Comparison of ENCODE assay signal across 24 mouse cellular contexts in genomic region chr13:102892783-102893182, GRCm38 (mm10).
DNase-seq lines count a peak whose midpoint lies in the region; ATAC-seq and TF ChIP-seq lines count a peak whose summit lies in the region.
"Had no signal": no experiment of that assay in that cellular context is flagged by ENCODE, and none has a peak within 500 bp of the region (broad histone marks: within the 10 kb centered on the region; RNA-seq: fewer than 3 reads in every experiment).

No protein-coding gene starts in this region.

- H3K9me3 ChIP-seq in forebrain, embryonic 16.5 days (ENCODE audit: control insufficient read depth, low read length): no peaks in the 10 kb centered on the region
- H3K9me3 ChIP-seq: embryonic facial prominence, embryonic 12.5 days; embryonic facial prominence, embryonic 15.5 days; heart, embryonic 15.5 days; hindbrain, embryonic 12.5 days; hindbrain, embryonic 15.5 days had no signal

- H3K4me3 ChIP-seq in gastrocnemius, adult 2 months: peak overlapping the region; percentile 50
- H3K4me3 ChIP-seq in layer of hippocampus, adult 2 months: no peak overlapping the region
- no peak overlapping the region for H3K4me3 ChIP-seq in forebrain, embryonic 16.5 days (replicated peaks; ENCODE audit: low read length)
- H3K4me3 ChIP-seq: embryonic facial prominence, embryonic 12.5 days; embryonic facial prominence, embryonic 15.5 days; heart, embryonic 15.5 days; hindbrain, embryonic 12.5 days; hindbrain, embryonic 15.5 days had no signal

- H3K27me3 ChIP-seq in splenic B cell, adult 2 months (ENCODE audit: control insufficient read depth, insufficient read depth, low read length, poor library complexity, severe bottlenecking): no peaks in the 10 kb centered on the region
- no peaks in the 10 kb centered on the region for H3K27me3 ChIP-seq in forebrain, embryonic 16.5 days (replicated peaks; ENCODE audit: control insufficient read depth, insufficient read depth, low read length)
- H3K27me3 ChIP-seq: embryonic facial prominence, embryonic 12.5 days; embryonic facial prominence, embryonic 15.5 days; heart, embryonic 15.5 days; hindbrain, embryonic 12.5 days; hindbrain, embryonic 15.5 days had no signal

- H3K9ac ChIP-seq in forebrain, embryonic 16.5 days (replicated peaks; ENCODE audit: low read depth, low read length): no peak overlapping the region
- H3K9ac ChIP-seq: embryonic facial prominence, embryonic 12.5 days; embryonic facial prominence, embryonic 15.5 days; heart, embryonic 15.5 days; hindbrain, embryonic 12.5 days; hindbrain, embryonic 15.5 days had no signal

- TF ChIP-seq CTCF in gastrocnemius, adult 2 months (IDR thresholded peaks at IDR 0.05): no peak
- TF ChIP-seq CTCF in layer of hippocampus, adult 2 months (conservative IDR thresholded peaks at IDR 0.05): no peak

- intact Hi-C loops in gastrocnemius, adult 2 months (cut with DNase I): no loop called here

- H3K4me1 ChIP-seq in forebrain, embryonic 16.5 days (replicated peaks; ENCODE audit: control insufficient read depth, insufficient read depth, low read length): peaks cover 19% of the 10 kb centered on the region; the same call in 1 of the 2 replicates

- H3K27ac ChIP-seq in gastrocnemius, adult 2 months: peak overlapping the region; percentile 83
- 0 out of 2 replicates have a peak overlapping the region, but pooled peaks have one; percentile 68 for H3K27ac ChIP-seq in layer of hippocampus, adult 2 months
- H3K27ac ChIP-seq in forebrain, embryonic 16.5 days (ENCODE audit: low read length): no peak overlapping the region
- H3K27ac ChIP-seq: embryonic facial prominence, embryonic 12.5 days; embryonic facial prominence, embryonic 15.5 days; heart, embryonic 15.5 days; hindbrain, embryonic 12.5 days; hindbrain, embryonic 15.5 days had no signal

- 93% methylated on average over 3 of the region's 3 CpGs for WGBS in forebrain, embryonic 16.5 days

- H3K36me3 ChIP-seq in splenic B cell, adult 2 months (ENCODE audit: control insufficient read depth, insufficient read depth, low read length, poor library complexity, severe bottlenecking): no peaks in the 10 kb centered on the region
- no peaks in the 10 kb centered on the region for H3K36me3 ChIP-seq in forebrain, embryonic 16.5 days (ENCODE audit: control insufficient read depth, insufficient read depth)
- H3K36me3 ChIP-seq: embryonic facial prominence, embryonic 12.5 days; embryonic facial prominence, embryonic 15.5 days; heart, embryonic 15.5 days; hindbrain, embryonic 12.5 days; hindbrain, embryonic 15.5 days had no signal

- DNase-seq in gastrocnemius, adult 2 months: no peak
- DNase-seq in gastrocnemius, postnatal 4 days (ENCODE audit: low spot score in 2 of 2): no peak
- DNase-seq in layer of hippocampus, adult 2 months (ENCODE audit: low spot score in 2 of 2): no peak
- DNase-seq in layer of hippocampus, postnatal 14 days (ENCODE audit: low spot score in 2 of 2): no peak
- DNase-seq in splenic B cell, adult 2 months (ENCODE audit: low read depth, low spot score): peak; percentile 28
- DNase-seq: adrenal gland, postnatal 10 days; adrenal gland, postnatal 36 days; B cell, adult 2 months; cerebellum, adult 18-20 months; cerebellum, adult 9-11 months; cerebellum, postnatal 25 days; gastrocnemius, postnatal 14 days; heart, postnatal 14 days; kidney, adult 2 months had no signal

- no peak overlapping the region for H3K4me2 ChIP-seq in forebrain, embryonic 16.5 days (ENCODE audit: low read length)
- H3K4me2 ChIP-seq: embryonic facial prominence, embryonic 12.5 days; embryonic facial prominence, embryonic 15.5 days; heart, embryonic 11.5 days; heart, embryonic 15.5 days; hindbrain, embryonic 12.5 days; hindbrain, embryonic 15.5 days had no signal

- ATAC-seq in forebrain, embryonic 16.5 days: no peak
- ATAC-seq: activated CD4-positive, CD25-positive, alpha-beta regulatory T cell, adult 4 months; forebrain, embryonic 14.5 days; intestine, postnatal 0 days had no signal
